Mouse (Mus musculus) megakaryocyte progenitor cell, adult 5-6 weeks (primary cell): Measurements from ENCODE around the gene Aebp2. TPM values are rescaled to one million over a fixed set of nuclear protein-coding genes. Genes with fewer than 3 reads are reported as not detected.
"Not testable (repeated sequence)": the region's sequence is repeated elsewhere in the genome, so short reads cannot be mapped to it uniquely, and the experiment has no call there.

ENCODE experiments used
- ATAC-seq: replicated peaks from 2 replicates; pipeline ENCODE4 v1.8.0; 2016; ENCODE audit warnings: mild to moderate bottlenecking, moderate TSS enrichment, inconsistent platforms; ENCODE audit not compliant: poor library complexity
- total RNA-seq, 2 experiments: library from RNA; stranded (forward) in 1 of 2; stranded (reverse) in 1 of 2; fragments of 157-497, 149-512 nt in 1 of 2; fragments of 200-1000 nt in 1 of 2; gene quantifications; 2 replicates each; pipeline versions ENCODE4 v1.2.3 to v1.2.4; 2015 to 2017

The Aebp2 gene
- total RNA-seq, 2 experiments from 2014 or later = 37.5 to 54.6 TPM

DNA sequence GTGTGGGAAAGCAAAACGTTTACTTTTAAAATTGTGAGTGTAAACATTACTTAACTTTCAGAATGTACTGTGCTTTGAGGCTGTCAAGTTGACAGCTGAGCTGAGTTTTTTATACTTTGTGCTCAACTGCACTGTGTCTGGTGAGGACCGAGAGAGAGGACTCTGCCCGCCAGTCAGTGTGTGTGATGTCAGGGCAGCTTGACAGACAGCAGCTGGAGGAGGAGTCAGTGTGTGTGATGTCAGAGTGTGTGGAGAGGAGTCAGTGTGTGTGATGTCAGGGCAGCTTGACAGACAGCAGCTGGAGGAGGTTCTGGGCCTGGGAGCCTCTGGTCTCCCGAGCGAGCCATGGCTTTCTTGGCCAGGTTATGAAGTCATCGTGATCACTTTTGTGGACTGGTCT, 24.4 kb downstream of the Aebp2 start:
- ATAC-seq = peak; percentile 42

- no peak for ATAC-seq
Observed at GRCm38 (mm10) chr6:140649812-140650211, 27.3 kb downstream of the Aebp2 start.

DNA sequence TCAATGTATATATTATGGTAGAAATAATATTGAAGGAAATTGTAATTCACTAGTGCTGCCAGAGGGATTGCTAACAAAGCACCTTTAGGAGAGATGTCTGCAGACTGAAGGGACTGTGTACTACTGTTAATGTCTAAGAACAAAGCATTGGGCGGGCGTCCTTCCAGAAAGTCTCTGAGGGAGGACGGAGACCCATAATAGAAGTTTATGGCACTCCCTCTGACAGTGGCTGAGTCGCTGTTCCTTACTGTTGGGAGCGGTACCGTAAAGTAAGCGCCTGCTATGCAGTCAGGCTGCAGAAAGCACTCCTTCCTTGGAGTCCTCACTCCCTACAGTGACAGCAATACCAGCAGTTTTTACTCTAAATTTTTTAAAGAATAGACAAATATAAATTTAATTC, 29.5 kb downstream of the Aebp2 start:
- no peak for ATAC-seq

GRCm38 (mm10) chr6:140655451-140655850, 33.0 kb downstream of the Aebp2 start:
- no peak for ATAC-seq

DNA sequence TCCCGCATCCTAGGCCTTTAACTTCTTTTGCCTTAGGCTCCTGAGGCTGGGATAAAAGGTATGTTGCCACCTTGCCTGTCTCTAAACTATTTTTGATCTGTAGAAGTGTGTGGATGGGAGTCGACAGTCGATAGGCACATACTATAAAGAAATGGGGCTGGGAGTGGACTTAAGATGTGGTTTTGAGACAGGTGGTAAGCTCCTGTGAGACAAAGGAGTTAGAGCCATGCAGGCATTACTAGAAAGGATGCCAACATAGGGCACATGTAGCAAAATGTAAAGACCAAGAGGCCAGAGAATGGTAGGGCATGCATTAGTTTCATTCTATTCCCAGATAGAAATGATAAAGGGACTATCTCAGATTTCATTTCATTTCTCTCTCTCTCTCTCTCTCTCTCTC, 34.5 kb downstream of the Aebp2 start:
- no peak for ATAC-seq

DNA sequence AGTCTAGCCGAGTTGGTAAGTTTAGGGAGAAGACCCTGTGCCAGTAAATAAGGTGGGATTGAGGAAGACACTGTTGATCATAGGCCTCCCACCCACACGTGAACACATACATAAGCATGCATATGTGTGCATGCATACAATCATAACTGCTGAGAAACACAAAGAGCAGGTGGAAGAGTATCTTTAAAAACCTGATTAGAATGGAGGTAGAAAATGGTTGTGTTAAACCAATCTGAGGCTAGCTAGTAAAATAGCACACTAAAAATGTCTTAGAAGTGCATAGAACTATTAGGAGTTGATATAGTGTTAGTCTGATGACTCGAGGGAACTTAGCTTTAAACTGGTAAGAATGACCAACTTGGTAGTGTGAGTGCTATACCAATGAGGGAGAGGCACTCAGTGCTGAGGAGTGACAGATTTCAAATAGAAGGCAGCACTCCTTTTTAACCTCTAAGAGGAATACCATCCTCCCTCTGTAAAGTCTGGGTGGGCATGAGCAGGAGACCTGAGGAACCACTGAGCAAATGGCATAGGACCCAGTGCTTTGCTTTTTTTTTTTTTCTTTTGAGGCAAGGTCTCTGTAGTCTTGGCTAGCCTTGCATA, 35.6 kb downstream of the Aebp2 start:
- ATAC-seq = no peak

DNA sequence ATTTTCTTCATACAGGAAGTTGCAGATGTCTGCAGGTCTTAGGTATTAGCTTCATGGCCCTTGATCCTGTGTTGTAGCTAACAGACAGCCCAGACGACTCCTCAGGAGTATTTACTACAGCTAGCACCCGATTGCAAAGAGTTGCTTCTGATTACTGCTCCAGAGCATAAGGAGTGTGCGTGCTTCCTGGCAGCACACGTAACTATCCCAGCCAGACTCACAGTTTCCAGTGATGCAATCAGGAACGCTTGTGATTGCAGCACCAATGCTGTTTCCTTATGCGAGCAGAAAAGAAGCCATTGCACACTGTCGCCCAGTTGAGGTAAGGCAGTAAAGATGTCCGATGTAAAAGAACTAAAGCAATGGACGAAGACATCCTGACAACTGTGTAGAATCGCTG, 38.6 kb downstream of the Aebp2 start:
- ATAC-seq = peak; percentile 81

DNA sequence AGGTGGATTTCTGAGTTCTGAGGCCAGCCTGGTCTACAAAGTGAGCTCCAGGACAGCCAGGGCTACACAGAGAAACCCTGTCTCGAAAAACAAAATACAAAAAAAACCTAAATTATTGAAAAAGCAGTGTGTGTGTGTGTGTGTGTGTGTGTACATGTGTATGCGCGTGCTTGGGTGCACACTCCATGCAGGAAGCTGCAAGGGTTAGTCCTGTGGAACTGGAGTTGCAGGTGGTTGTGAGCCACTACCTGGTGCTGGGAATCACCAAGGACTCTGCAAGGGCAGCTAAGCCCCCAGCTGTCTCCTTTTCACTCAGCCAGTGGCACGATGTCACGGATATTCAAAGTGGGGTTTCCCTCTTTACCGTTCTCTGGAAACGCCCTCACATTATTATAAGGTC, 39.3 kb downstream of the Aebp2 start:
- ATAC-seq = no peak

GRCm38 (mm10) chr6:140662290-140662689, 39.8 kb downstream of the Aebp2 start:
- no peak for ATAC-seq

- not testable (repeated sequence) for ATAC-seq
Observed at GRCm38 (mm10) chr6:140662697-140663096, 40.2 kb downstream of the Aebp2 start.

- ATAC-seq = 0 out of 2 replicates have a peak, but pooled peaks have one; percentile 7
Observed at GRCm38 (mm10) chr6:140664611-140665010, 42.1 kb downstream of the Aebp2 start.

DNA sequence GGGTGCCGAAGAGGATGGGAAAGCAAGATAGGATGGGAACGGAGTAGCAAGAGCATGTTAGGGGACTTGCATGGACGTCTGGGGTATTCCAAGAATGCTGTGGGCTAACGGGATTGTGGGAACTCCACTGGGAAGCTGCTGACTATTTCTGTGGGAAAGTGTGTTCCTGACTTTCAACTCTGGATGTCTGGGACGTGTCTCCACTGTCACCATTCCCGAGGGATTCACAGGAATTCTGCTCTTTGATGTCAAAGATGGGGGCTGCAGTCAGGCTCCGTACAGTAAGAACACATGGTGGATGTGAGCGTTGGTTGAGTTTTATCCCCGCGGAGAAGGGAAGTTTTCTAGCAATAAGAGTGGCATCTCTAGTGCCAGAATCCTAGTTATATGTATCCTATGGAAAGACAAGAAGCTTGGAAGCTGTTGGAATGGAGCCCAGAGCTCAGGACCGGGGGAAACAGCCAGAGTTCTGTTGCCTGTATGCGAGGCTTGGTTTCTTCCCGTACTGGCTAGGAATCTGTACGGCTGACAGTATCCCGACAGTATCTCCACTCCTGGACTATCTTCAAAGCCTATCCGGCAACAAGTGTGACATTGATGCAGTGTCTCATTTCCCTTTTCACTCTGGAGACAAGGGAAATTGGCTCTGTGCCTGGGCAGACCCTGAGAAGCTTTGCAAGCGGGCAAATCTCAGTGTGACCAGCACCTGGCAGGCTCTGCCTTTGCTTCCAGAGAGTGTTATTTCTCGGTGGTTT, 44.2 kb downstream of the Aebp2 start:
- ATAC-seq = no peak

GRCm38 (mm10) chr6:140667289-140667906, 44.9 kb downstream of the Aebp2 start:
- no peak for ATAC-seq

DNA sequence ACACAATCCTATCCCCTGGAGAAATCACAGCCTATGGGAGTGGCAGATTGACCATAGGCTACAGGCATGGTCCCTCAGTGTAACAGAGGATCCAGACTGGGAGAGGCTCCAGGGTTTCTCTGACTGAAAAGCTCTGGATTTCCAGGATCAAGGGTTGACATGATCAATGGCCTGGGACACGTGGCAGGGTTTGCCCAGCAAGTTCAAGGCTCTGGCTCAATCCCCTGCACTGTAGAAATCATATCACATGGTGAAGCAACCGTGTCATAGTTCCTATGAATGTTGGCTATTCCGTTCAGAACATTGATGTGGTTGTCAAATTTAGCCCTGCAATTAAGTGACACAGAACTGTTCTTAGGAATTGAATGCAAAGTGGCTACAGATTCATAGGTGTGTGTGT, 52.0 kb downstream of the Aebp2 start:
- ATAC-seq = no peak

- ATAC-seq = no peak
Observed at GRCm38 (mm10) chr6:140676094-140676493, 53.6 kb downstream of the Aebp2 start.

- ATAC-seq = no peak
Observed at GRCm38 (mm10) chr6:140677041-140677440, 54.6 kb downstream of the Aebp2 start.

- ATAC-seq = no peak
Observed at GRCm38 (mm10) chr6:140677960-140678359, 55.5 kb downstream of the Aebp2 start.

DNA sequence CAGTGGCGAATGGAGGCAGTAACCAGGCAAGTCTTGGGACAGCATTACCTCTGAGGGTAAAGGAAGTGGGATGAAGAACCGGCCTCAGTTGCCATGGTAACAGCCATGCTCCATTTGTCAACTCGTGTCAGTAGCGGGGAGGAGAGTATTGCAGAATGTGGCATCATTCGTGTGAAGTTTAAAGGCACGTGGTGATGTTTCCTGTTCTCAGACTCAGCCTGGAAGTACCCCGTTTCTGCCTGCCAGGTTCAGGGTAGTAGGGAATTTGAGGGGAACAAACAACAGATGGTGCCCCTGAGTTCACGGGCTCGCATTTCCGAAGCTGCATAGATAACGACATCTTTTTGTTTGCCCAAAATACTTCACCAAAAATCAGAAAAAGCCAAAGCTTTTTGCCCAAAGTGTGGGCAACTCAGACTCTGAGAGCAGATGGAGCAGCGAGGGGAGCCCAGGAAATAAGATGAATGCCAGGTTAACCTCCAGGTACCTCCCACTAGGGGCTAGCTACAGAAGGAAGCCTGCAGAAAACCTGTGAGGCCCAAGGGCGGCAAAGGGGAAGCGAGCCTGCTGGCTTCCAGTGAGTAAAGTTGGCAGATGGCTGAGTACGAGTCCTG, 56.3 kb downstream of the Aebp2 start:
- ATAC-seq = peak; percentile 89

DNA sequence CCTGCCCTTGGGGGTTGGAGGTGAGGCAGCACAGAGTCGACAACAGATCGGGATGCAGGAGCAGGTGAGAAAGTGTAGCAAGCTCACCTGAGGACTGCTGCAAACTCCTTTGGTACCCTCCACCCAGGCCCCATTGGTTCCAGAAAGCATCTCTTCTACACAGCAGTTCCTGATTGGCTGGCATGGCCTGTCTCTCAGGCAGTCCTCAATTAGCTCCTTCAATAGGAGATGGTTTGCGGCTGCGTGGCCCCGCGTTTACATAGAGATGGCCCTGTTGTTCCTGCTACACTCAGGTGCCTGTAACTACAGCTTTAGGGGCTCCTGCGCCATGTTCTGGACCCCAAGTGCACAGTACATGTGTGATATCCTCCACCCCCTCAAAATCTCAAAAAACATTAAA, 58.2 kb downstream of the Aebp2 start:
- no peak for ATAC-seq

GRCm38 (mm10) chr6:140682829-140683228, 60.4 kb downstream of the Aebp2 start:
- ATAC-seq = peak; percentile 36

DNA sequence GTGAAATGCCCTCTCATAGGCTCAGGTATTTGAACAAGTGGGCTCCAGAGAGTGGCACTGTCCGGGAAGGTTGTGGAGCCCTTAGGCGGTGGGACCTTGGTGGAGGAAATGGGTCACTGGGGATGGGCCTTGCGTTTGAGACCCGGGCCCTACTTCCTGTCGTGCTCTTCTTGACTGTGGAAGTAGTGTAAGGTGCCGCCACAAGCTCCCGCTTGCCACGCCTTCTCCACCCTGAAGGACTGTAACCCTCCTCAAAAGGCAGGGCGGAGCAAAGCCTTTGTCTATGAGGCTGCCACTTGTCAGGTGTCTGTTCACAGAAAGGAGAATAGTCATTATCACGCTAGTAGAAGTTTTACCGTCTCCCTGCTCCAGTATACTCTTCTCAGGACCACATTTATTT, 61.9 kb downstream of the Aebp2 start:
- no peak for ATAC-seq
